Mouse (Mus musculus) MEL (cell line): Measurements from ENCODE around the gene Kat6b. TPM values are rescaled to one million over a fixed set of nuclear protein-coding genes. Genes with fewer than 3 reads are reported as not detected.

Experiments used
- DNase-seq: peaks from one replicate; pipeline ENCODE4 v3.0.0; 2011; ENCODE audit warnings: low read depth, low spot score
- H3K27ac ChIP-seq: 2 replicates; pipeline ENCODE4 v1.5.1; 2012; ENCODE audit warnings: low read depth, mild to moderate bottlenecking, control low read depth, low read length, moderate library complexity; ENCODE audit not compliant: control insufficient read depth
- H3K27me3 ChIP-seq, 2 experiments: fragments of 150-350 bp in 1 of 2; sonication (generic) in 1 of 2; 2 replicates each; pipeline ENCODE4 v1.6.1; 2012; ENCODE audit warnings: low read length in 2 of 2, mild to moderate bottlenecking in 2 of 2, improper control_type of control experiment in 1 of 2, moderate library complexity in 1 of 2; ENCODE audit not compliant: insufficient read depth in 2 of 2, control insufficient read depth in 1 of 2
- H3K36me3 ChIP-seq, 2 experiments: 2 replicates each; pipeline ENCODE4 v1.6.1; 2012 to 2014; ENCODE audit warnings: low read length in 2 of 2, improper control_type of control experiment in 1 of 2, inconsistent platforms in 1 of 2, mild to moderate bottlenecking in 1 of 2; ENCODE audit not compliant: insufficient read depth in 2 of 2, control insufficient read depth in 1 of 2
- H3K4me1 ChIP-seq, 2 experiments: fragments of 150-350 bp in 1 of 2; sonication (generic) in 1 of 2; 2 replicates each; pipeline ENCODE4 v1.6.1; 2012; ENCODE audit warnings: low read length in 2 of 2, improper control_type of control experiment in 1 of 2, mild to moderate bottlenecking in 1 of 2; ENCODE audit not compliant: insufficient read depth in 2 of 2, control insufficient read depth in 1 of 2
- H3K4me3 ChIP-seq, 2 experiments: fragments of 150-350 bp in 1 of 2; sonication (generic) in 1 of 2; 2 replicates each; pipeline ENCODE4 v1.5.1; 2012; ENCODE audit warnings: low read depth in 2 of 2, low read length in 2 of 2, mild to moderate bottlenecking in 2 of 2, moderate library complexity in 2 of 2, control low read depth in 1 of 2, improper control_type of control experiment in 1 of 2; ENCODE audit not compliant: control insufficient read depth in 1 of 2, insufficient read depth in 1 of 2
- H3K79me2 ChIP-seq: 2 replicates; pipeline ENCODE4 v1.6.1; 2012; ENCODE audit warnings: mild to moderate bottlenecking, low read length, moderate library complexity; ENCODE audit not compliant: control insufficient read depth, poor library complexity, insufficient read depth
- H3K9ac ChIP-seq: 2 replicates; pipeline ENCODE4 v1.6.1; 2012; ENCODE audit warnings: low read depth, mild to moderate bottlenecking, control low read depth, low read length, moderate library complexity; ENCODE audit not compliant: control insufficient read depth, poor library complexity, severe bottlenecking
- H3K9me3 ChIP-seq: fragments of 150-350 bp; sonication (generic); replicated peaks from 2 replicates; pipeline ENCODE4 v1.6.1; 2012; ENCODE audit warnings: mild to moderate bottlenecking, low read length, improper control_type of control experiment, moderate library complexity; ENCODE audit not compliant: insufficient read depth
- CTCF ChIP-seq, 3 experiments: IDR thresholded peaks in 2 of 3; conservative IDR thresholded peaks in 1 of 3; 2 replicates each; pipeline ENCODE4 v1.5.1; 2011 to 2012; ENCODE audit warnings: low read length in 3 of 3, low read depth in 2 of 3, mild to moderate bottlenecking in 2 of 3, improper control_type of control experiment in 1 of 3, inconsistent platforms in 1 of 3, mixed read lengths in 1 of 3, moderate library complexity in 1 of 3; ENCODE audit not compliant: control insufficient read depth in 1 of 3, insufficient read depth in 1 of 3, poor library complexity in 1 of 3, severe bottlenecking in 1 of 3
- GATA1 ChIP-seq: IDR thresholded peaks from 2 replicates; pipeline ENCODE4 v1.6.1; 2011; ENCODE audit warnings: low read depth, low read length, improper control_type of control experiment
- HCFC1 ChIP-seq: IDR thresholded peaks from 2 replicates; pipeline ENCODE4 v1.6.1; 2012; ENCODE audit warnings: low read depth, mild to moderate bottlenecking, inconsistent platforms, low read length, improper control_type of control experiment, moderate library complexity
- MXI1 ChIP-seq: IDR thresholded peaks from 2 replicates; pipeline ENCODE4 v1.6.1; 2011; ENCODE audit warnings: mild to moderate bottlenecking, low read depth, low read length, improper control_type of control experiment
- NELFE ChIP-seq: IDR thresholded peaks from 2 replicates; pipeline ENCODE4 v1.6.1; 2011; ENCODE audit warnings: low read depth, low read length, improper control_type of control experiment
- NRF1 ChIP-seq: IDR thresholded peaks from 2 replicates; pipeline ENCODE4 v1.6.1; 2014; ENCODE audit warnings: low read depth, mild to moderate bottlenecking, inconsistent platforms, low read length, improper control_type of control experiment, moderate library complexity; ENCODE audit not compliant: poor library complexity, insufficient read depth, severe bottlenecking
- POLR2AphosphoS2 ChIP-seq: IDR thresholded peaks from 2 replicates; pipeline ENCODE4 v1.6.1; 2011; ENCODE audit warnings: low read length, improper control_type of control experiment
- RAD21 ChIP-seq: IDR thresholded peaks from 2 replicates; pipeline ENCODE4 v1.6.1; 2011; ENCODE audit warnings: mild to moderate bottlenecking, low read depth, low read length, improper control_type of control experiment
- SIN3A ChIP-seq: IDR thresholded peaks from 2 replicates; pipeline ENCODE4 v1.6.1; 2012; ENCODE audit warnings: low read length, improper control_type of control experiment, inconsistent platforms
- SMC3 ChIP-seq: IDR thresholded peaks from 2 replicates; pipeline ENCODE4 v1.6.1; 2011; ENCODE audit warnings: low read depth, low read length, improper control_type of control experiment
- UBTF ChIP-seq: IDR thresholded peaks from 2 replicates; pipeline ENCODE4 v1.6.1; 2012; ENCODE audit warnings: low read depth, mild to moderate bottlenecking, inconsistent platforms, low read length, improper control_type of control experiment, moderate library complexity, borderline replicate concordance; ENCODE audit not compliant: insufficient read depth
- USF1 ChIP-seq: IDR thresholded peaks from 2 replicates; pipeline ENCODE4 v1.6.1; 2014; ENCODE audit warnings: low read depth, mild to moderate bottlenecking, inconsistent platforms, low read length, improper control_type of control experiment, moderate library complexity
- ZC3H11A ChIP-seq: IDR thresholded peaks from 2 replicates; pipeline ENCODE4 v1.6.1; 2012; ENCODE audit warnings: low read depth, mild to moderate bottlenecking, inconsistent platforms, low read length, improper control_type of control experiment
- ZMIZ1 ChIP-seq: IDR thresholded peaks from 2 replicates; pipeline ENCODE4 v1.6.1; 2012; ENCODE audit warnings: low read depth, mild to moderate bottlenecking, inconsistent platforms, low read length, improper control_type of control experiment, moderate library complexity
- polyA plus RNA-seq, 2 experiments: library from polyadenylated mRNA; stranded (reverse) in 1 of 2; unstranded in 1 of 2; fragments of >175 nt in 1 of 2; fragments of >200 nt in 1 of 2; gene quantifications; 2 replicates each; pipeline versions ENCODE4 v1.2.1 to v1.2.4; 2012; ENCODE audit warnings: low replicate concordance in 2 of 2, low read depth in 1 of 2; ENCODE audit not compliant: insufficient read length in 2 of 2, insufficient read depth in 1 of 2, missing spikeins in 1 of 2
- total RNA-seq: library from RNA; depleted of rRNA; stranded (reverse); fragments of 300-350 nt; gene quantifications from 2 replicates; pipeline ENCODE4 v1.2.3, GENCODE M21; 2012

Gene Kat6b
- total and polyA plus RNA-seq, 3 experiments, result 1.8 to 5.4 TPM; not detected in 1

GRCm38 (mm10) chr14:21659155-21659554 is 177.9 kb downstream of the Kat6b start:
- no peak overlapping the region for H3K27ac ChIP-seq
- TF ChIP-seq ZMIZ1, result no peak
- TF ChIP-seq NRF1, result no peak
- no peak for TF ChIP-seq POLR2AphosphoS2
- peaks cover 4 to 16% of the 10 kb centered on the region in 2 experiments; a peak in 3 of 4 replicates for H3K4me1 ChIP-seq
- no peaks in the 10 kb centered on the region for H3K9me3 ChIP-seq
- H3K9ac ChIP-seq, result no peak overlapping the region
- H3K79me2 ChIP-seq, result no peaks in the 10 kb centered on the region
- no peak for DNase-seq
- no peaks in the 10 kb centered on the region for H3K27me3 ChIP-seq
- peaks cover 0 to 10% of the 10 kb centered on the region in 2 experiments; a peak in 2 of 4 replicates for H3K36me3 ChIP-seq
- no peak overlapping the region for H3K4me3 ChIP-seq

- H3K9me3 ChIP-seq, result no peaks in the 10 kb centered on the region
- peak; percentile 83 for DNase-seq
- H3K36me3 ChIP-seq, result peaks cover 0 to 10% of the 10 kb centered on the region in 2 experiments; a peak in 2 of 4 replicates
- TF ChIP-seq NELFE (no peak), CTCF (IDR thresholded peaks at IDR 0.05 in 2 of 3, conservative IDR thresholded peaks at IDR 0.05 in 1 of 3; ENCODE audit: control insufficient read depth in 1 of 3, insufficient read depth in 1 of 3, low read depth in 2 of 3, low read length in 3 of 3, poor library complexity in 1 of 3, severe bottlenecking in 1 of 3) (peak; percentile 75 to 93 (median 84)), SMC3 (peak; percentile 93), RAD21 (peak; percentile 86), GATA1 (no peak), ZC3H11A (peak; percentile 84), USF1 (no peak), SIN3A (peak; percentile 48; the same call in 1 of the 2 replicates), HCFC1 (0 out of 2 replicates have a peak, but pooled peaks have one; percentile 12), UBTF (no peak), MXI1 (peak; percentile 89; the same call in 1 of the 2 replicates)
- no peak overlapping the region for H3K9ac ChIP-seq
- H3K27ac ChIP-seq, result no peak overlapping the region
- H3K27me3 ChIP-seq, result no peaks in the 10 kb centered on the region
- peaks cover 4 to 15% of the 10 kb centered on the region in 2 experiments; a peak in 3 of 4 replicates for H3K4me1 ChIP-seq
- no peaks in the 10 kb centered on the region for H3K79me2 ChIP-seq
- H3K4me3 ChIP-seq, result no peak overlapping the region
Observed at GRCm38 (mm10) chr14:21659652-21660051, 178.4 kb downstream of the Kat6b start.
